Mouse (Mus musculus): ENCODE data around the gene Cks2. TPM values are rescaled to one million over a fixed set of nuclear protein-coding genes. Genes with fewer than 3 reads are reported as not detected.
"Not testable (repeated sequence)": the region's sequence is repeated elsewhere in the genome, so short reads cannot be mapped to it uniquely, and the experiment has no call there.

The Cks2 gene
- polyA plus RNA-seq, 1 experiment from 2014 or later, result 328 TPM

DNA sequence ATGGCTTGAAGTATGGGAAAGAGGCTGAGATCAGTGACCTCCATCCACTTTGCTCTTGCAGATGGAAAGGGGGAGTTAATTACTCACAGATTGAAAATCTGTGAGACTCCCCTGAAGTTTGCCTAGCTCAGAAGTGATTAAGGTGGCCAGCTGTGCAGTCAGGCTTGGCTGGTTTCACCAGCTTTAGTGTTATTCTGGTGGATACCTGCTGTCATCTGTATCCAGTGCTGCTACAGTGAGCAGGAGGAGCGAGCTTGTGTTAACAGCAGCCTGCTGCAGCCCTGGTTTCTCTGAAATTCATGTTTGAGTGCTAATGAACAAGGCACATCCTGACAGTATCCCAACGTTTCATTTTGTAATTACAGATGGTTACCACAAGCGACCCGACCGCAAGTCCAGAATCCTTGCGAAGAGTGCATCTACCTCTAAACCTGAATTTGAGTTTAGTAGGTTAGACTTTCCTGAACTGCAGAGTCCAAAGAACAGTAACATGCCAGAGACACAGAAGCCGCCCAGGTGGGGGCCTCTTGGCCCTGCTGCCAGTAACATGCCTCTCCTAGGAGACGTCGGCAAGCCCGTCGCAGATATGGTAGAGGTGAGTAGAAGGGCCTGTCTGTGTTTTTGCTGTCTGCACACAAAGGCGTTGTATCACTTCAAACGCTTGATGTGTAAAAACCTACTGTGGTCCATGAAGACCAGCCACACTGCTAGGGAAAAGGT lies 11.6 kb downstream of the Cks2 start:
- Histone ChIP-seq H3K4me2 (no peak overlapping the region), H3K4me1 (peaks cover 6% of the 10 kb centered on the region), H3K9ac (no peak overlapping the region), H3K36me3 (peaks cover 87% of the 10 kb centered on the region), H3K27ac (no peak overlapping the region), H3K4me3 (no peak overlapping the region), H3K9me3 (no peaks in the 10 kb centered on the region), H3K27me3 (no peaks in the 10 kb centered on the region)
- WGBS, result 95% methylated on average over 13 of the region's 13 CpGs
- no peak for ATAC-seq (ENCODE audit: insufficient number of reproducible peaks, insufficient read depth, low FRiP score, low TSS enrichment, low read depth)

DNA sequence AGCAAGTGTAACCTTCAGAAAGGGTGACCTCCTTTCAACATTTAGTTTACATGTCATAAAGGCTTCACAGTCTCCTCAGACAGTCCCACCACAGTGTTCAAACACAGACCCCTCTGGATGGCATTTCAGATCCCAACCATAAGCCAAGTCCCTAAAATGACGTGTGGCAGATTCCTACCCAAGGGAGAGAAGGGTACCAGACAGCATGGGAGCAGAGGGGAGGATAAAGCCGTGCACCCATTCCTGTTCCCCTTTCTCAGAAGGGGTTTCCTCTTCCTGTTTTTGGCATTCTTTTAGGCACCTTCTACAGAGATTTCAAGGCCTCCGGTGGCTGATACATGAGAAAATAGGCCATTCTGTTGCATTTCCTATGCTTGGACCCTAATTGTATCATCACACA lies 13.1 kb downstream of the Cks2 start:
- Histone ChIP-seq H3K9ac (no peak overlapping the region), H3K4me2 (no peak overlapping the region), H3K4me1 (no peaks in the 10 kb centered on the region), H3K27me3 (no peaks in the 10 kb centered on the region), H3K9me3 (no peaks in the 10 kb centered on the region), H3K36me3 (peaks cover 96% of the 10 kb centered on the region), H3K4me3 (no peak overlapping the region), H3K27ac (no peak overlapping the region)
- WGBS, result 97% methylated on average over 3 of the region's 3 CpGs
- no peak for ATAC-seq (ENCODE audit: insufficient number of reproducible peaks, insufficient read depth, low FRiP score, low TSS enrichment, low read depth)

DNA sequence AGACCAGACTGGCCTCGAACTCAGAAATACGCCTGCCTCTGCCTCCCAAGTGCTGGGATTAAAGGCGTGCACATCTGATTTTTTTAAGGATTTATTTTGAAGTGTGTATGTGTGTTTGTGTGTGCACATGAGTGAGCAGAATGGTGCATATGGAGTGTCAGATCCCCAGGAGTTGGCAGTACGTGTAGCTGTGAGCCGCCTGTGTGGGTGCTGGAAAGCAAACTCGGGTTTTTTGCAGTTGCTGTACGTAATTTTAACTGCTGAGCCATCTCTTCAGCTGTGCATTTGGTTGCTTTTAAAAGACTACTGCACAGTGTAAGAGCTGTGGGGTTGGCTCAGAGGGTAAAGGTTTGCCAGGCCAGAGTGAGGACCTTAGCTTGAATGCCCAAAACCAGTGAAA lies 14.5 kb downstream of the Cks2 start:
- H3K27me3 ChIP-seq, result no peaks in the 10 kb centered on the region
- 97% methylated on average over 7 of the region's 7 CpGs for WGBS
- H3K36me3 ChIP-seq, result peaks cover 95% of the 10 kb centered on the region
- no peak for ATAC-seq (ENCODE audit: insufficient number of reproducible peaks, insufficient read depth, low FRiP score, low TSS enrichment, low read depth)
- H3K4me1 ChIP-seq, result no peaks in the 10 kb centered on the region
- no peaks in the 10 kb centered on the region for H3K9me3 ChIP-seq
- no peak overlapping the region for H3K27ac ChIP-seq
- no peak overlapping the region for H3K4me2 ChIP-seq
- H3K9ac ChIP-seq, result no peak overlapping the region
- no peak overlapping the region for H3K4me3 ChIP-seq

DNA sequence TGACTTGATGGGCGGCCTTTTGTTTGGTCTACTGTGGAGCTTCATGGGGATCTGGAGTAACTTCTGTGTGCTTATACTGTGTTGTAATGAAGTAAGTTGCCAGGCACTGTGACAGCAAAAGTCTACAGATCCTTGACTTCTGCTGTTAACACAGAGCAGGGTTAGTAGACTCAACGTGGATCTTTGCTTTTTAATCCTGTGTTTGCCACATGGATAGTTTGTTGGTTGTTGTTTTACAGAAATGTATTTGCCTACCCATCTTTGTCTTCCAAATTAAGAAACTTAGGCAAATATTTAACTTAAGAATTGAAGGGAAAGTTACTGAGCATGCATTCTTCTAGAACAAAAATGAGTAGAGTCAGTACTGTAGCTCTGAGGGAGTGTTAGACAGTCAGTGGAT lies 18.5 kb downstream of the Cks2 start:
- no peak for ATAC-seq (ENCODE audit: insufficient number of reproducible peaks, insufficient read depth, low FRiP score, low TSS enrichment, low read depth)
- WGBS, result 92% methylated on average over 2 of the region's 2 CpGs
- H3K4me3 ChIP-seq, result no peak overlapping the region

DNA sequence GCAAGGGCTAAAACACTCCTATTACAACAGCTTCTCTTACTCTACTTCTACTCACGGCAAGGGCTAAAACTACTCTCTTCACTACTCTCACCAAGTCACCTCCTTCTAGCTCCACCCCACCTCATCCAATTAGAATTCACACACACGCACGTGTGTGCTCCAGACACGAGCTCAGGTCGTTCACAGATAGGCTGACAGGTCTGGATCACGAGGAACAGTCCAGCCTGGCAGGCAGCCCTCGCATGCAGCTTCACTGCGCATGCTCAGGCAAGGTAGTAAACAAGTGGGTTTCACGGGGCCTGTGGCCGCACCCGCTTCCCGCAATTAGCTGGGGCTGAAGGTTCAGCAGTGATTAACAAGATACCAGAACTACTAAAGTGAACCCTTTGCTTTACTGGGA lies 23.2 kb downstream of the Cks2 start:
- peaks cover 84% of the 10 kb centered on the region for H3K36me3 ChIP-seq
- H3K27me3 ChIP-seq; ATAC-seq (ENCODE audit: insufficient number of reproducible peaks, insufficient read depth, low FRiP score, low TSS enrichment, low read depth); H3K4me2 ChIP-seq; H3K4me1 ChIP-seq; H3K9ac ChIP-seq; H3K4me3 ChIP-seq; H3K9me3 ChIP-seq; H3K27ac ChIP-seq: not testable (repeated sequence)
- 90% methylated on average over 12 of the region's 12 CpGs for WGBS

More for the DNA sequence above, 18.5 kb downstream of the Cks2 start:
- Histone ChIP-seq H3K4me1 (no peaks in the 10 kb centered on the region), H3K9ac (no peak overlapping the region), H3K27ac (no peak overlapping the region), H3K36me3 (peaks cover 95% of the 10 kb centered on the region), H3K27me3 (no peaks in the 10 kb centered on the region), H3K9me3 (no peaks in the 10 kb centered on the region), H3K4me2 (no peak overlapping the region)

DNA sequence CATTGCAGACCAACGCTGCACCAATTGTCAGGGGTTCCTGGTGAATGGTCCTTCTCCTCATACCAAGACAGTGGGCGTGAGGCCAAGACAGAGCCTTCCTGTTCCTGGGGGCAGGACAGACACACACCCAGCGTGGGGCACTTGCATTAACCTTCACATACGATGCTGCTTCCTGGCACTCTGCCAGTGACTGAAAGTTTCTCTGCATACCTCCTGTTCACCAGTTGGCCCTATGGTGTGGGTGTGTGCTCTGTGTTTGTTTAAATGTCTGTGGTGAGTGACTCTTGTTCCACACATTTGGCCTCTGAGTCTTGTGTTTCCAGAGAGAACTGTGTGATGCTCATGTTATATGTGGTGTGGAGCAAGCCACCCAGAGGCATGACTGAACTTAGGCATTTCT lies 31.6 kb downstream of the Cks2 start:
- Histone ChIP-seq H3K27me3 (no peaks in the 10 kb centered on the region), H3K9ac (no peak overlapping the region), H3K27ac (no peak overlapping the region), H3K4me2 (no peak overlapping the region), H3K4me3 (no peak overlapping the region), H3K9me3 (no peaks in the 10 kb centered on the region), H3K36me3 (peaks cover 90% of the 10 kb centered on the region), H3K4me1 (no peaks in the 10 kb centered on the region)
- WGBS, result 75% methylated on average over 4 of the region's 4 CpGs
- no peak for ATAC-seq (ENCODE audit: insufficient number of reproducible peaks, insufficient read depth, low FRiP score, low TSS enrichment, low read depth)

DNA sequence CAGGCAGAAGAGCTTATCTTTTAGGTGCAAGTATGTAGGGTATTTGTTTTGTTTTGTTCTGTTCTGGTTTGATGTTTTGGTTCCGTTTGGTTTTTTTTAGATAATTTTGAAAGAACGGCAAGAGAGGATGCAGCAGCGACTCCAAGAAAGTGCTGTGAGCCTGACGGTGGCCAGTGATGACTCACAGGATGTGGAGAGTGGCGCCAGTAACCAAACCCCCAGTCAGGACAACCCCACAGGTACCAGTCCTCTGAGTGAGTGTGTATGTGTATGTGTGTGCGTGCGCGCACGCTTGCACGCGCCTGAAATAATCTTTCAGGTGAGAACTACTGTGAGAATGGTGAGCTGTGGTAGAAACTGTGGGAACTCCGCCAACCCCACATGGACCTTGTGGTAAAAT lies 32.0 kb downstream of the Cks2 start:
- no peak overlapping the region for H3K9ac ChIP-seq
- no peak overlapping the region for H3K4me2 ChIP-seq
- WGBS, result 94% methylated on average over 12 of the region's 12 CpGs
- no peaks in the 10 kb centered on the region for H3K27me3 ChIP-seq
- no peak for ATAC-seq (ENCODE audit: insufficient number of reproducible peaks, insufficient read depth, low FRiP score, low TSS enrichment, low read depth)
- no peaks in the 10 kb centered on the region for H3K4me1 ChIP-seq
- H3K4me3 ChIP-seq, result no peak overlapping the region
- H3K9me3 ChIP-seq, result no peaks in the 10 kb centered on the region
- H3K27ac ChIP-seq, result no peak overlapping the region
- H3K36me3 ChIP-seq, result peaks cover 91% of the 10 kb centered on the region

DNA sequence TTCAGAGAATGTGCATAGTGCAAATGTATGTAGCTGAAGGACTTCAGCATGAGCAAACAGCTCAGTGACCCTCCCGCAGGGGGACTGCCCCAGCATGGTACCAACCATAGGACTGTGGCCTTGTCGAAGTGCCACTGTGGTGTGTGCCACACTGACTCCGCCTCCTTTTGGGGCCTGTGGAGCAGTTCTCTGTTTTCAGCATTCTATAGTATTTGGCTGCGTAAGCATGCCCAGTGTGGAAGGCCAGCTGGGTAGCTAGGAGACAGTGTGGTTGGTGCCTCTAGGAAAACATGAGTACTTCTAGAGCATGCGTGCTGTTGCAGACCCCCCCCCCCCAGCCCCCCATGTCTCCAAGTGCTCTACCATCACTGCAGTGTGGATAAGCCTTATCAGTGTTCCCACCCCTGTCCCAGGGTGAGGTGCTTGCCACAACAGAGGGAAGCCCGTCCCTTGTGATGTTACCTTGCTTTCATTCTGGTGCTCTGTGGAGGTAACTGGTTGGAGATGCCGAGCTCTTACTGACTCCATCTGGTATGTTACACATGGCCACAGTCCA lies 32.7 kb downstream of the Cks2 start:
- Histone ChIP-seq H3K4me2 (no peak overlapping the region), H3K4me1 (no peaks in the 10 kb centered on the region), H3K9me3 (no peaks in the 10 kb centered on the region), H3K4me3 (no peak overlapping the region), H3K27me3 (no peaks in the 10 kb centered on the region), H3K36me3 (peaks cover 98% of the 10 kb centered on the region), H3K9ac (no peak overlapping the region), H3K27ac (no peak overlapping the region)
- 93% methylated on average over 7 of the region's 7 CpGs for WGBS
- no peak for ATAC-seq (ENCODE audit: insufficient number of reproducible peaks, insufficient read depth, low FRiP score, low TSS enrichment, low read depth)

DNA sequence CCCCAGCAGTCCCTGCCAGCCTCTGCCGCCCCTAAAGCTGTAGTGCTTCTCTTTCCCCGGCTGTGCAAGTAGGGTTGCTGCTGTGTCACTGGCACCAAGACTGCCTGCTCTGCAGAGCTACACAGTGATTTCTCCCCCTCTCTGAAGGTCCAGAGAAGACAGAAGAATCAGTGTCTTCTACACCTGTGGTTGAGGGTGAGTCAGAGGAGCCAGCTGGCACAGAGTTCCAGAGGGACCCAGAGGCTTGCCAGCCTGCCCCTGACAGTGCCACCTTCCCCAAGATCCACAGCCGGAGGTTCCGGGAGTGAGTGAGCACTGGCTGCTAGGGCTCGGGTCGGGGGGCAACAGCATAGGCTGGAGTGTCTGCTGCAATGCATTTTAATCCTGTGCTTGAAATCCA lies 33.7 kb downstream of the Cks2 start:
- Histone ChIP-seq H3K4me3 (no peak overlapping the region), H3K4me1 (no peaks in the 10 kb centered on the region), H3K4me2 (no peak overlapping the region), H3K27ac (no peak overlapping the region), H3K27me3 (no peaks in the 10 kb centered on the region), H3K9me3 (no peaks in the 10 kb centered on the region), H3K9ac (no peak overlapping the region), H3K36me3 (peaks cover 99% of the 10 kb centered on the region)
- ATAC-seq (ENCODE audit: insufficient number of reproducible peaks, insufficient read depth, low FRiP score, low TSS enrichment, low read depth), result no peak
- WGBS, result 90% methylated on average over 6 of the region's 6 CpGs

DNA sequence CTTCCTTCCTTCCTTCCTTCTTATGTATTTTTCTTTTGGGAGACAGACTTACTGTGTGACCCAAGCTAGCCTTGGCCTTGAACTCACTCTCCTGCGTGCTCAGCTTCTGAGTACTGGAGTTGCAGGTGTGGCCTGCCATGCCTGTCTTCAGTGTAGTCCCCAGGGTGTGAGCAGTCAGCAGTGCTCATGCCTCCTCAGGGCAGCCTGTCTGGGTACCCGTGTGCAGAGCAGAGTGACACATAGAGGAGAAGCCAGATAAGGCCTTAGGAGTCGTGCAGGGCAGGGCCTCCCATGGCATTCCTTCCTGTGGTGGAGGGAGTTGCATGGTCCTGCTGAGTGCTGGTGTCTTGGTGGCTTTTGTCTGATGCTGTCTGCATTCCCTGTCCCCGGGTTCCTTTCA lies 34.3 kb downstream of the Cks2 start:
- Histone ChIP-seq H3K36me3 (peaks cover 98% of the 10 kb centered on the region), H3K27me3 (no peaks in the 10 kb centered on the region), H3K4me3 (no peak overlapping the region), H3K4me2 (no peak overlapping the region), H3K27ac (no peak overlapping the region), H3K4me1 (no peaks in the 10 kb centered on the region), H3K9me3 (no peaks in the 10 kb centered on the region), H3K9ac (no peak overlapping the region)
- ATAC-seq (ENCODE audit: insufficient number of reproducible peaks, insufficient read depth, low FRiP score, low TSS enrichment, low read depth), result no peak
- WGBS, result 73% methylated on average over 4 of the region's 4 CpGs

DNA sequence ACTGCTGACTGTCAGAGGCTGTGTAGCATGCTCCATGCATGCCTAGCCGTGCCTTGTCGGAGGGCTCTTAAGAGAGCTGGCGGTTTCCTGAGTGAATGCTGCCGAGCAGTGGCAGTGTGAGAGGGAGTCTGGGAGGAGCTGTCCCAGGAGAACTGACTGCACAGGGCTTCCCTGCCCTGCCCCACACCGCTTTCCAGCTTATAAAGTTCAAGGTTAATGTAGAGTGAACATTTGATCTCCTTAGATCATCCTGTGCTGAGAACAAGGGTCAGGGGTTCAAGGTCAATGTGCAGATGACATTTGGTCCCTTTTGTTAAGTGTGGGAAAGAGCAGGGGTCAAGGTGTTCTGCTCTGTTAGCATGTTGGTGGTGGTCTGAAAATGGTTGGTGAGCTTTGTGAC lies 36.0 kb downstream of the Cks2 start:
- Histone ChIP-seq H3K4me2 (no peak overlapping the region), H3K9me3 (no peaks in the 10 kb centered on the region), H3K9ac (no peak overlapping the region), H3K27me3 (no peaks in the 10 kb centered on the region), H3K36me3 (peaks cover 98% of the 10 kb centered on the region), H3K27ac (no peak overlapping the region), H3K4me3 (no peak overlapping the region), H3K4me1 (no peaks in the 10 kb centered on the region)
- ATAC-seq (ENCODE audit: insufficient number of reproducible peaks, insufficient read depth, low FRiP score, low TSS enrichment, low read depth), result no peak
- 82% methylated on average over 5 of the region's 5 CpGs for WGBS

DNA sequence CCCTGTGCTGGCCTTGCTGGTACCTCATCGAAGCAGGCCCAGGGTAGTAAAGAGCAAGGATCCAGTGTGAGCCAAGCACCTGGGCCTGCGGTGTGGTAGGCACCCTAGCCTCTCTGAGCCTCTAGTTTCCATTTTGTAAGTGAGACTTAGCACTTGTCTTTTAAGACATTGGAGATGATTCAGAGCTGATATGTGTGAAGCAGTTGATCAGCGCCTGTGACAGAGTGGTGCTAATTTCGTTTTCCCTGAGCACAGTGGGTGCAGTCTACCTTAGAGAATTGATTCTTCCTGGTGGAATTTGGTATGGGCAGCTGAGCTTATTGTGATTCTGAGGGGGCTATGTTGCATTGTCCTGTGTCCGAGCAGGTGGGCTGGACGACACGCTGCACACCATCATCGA lies 36.6 kb downstream of the Cks2 start:
- ATAC-seq (ENCODE audit: insufficient number of reproducible peaks, insufficient read depth, low FRiP score, low TSS enrichment, low read depth), result no peak
- Histone ChIP-seq H3K4me1 (no peaks in the 10 kb centered on the region), H3K27me3 (no peaks in the 10 kb centered on the region), H3K36me3 (peaks cover 96% of the 10 kb centered on the region), H3K27ac (no peak overlapping the region), H3K9me3 (no peaks in the 10 kb centered on the region), H3K4me2 (no peak overlapping the region), H3K4me3 (no peak overlapping the region), H3K9ac (no peak overlapping the region)
- WGBS, result 95% methylated on average over 8 of the region's 8 CpGs

All from embryonic facial prominence, embryonic 13.5 days (tissue).